Mouse (Mus musculus) brain, embryonic 14.5 days (tissue): ENCODE results near the gene Camkk2.

ENCODE experiments used
- CTCF ChIP-seq: fragments of 200-500 bp; IDR thresholded peaks from 2 replicates; pipeline ENCODE4 v1.5.1; 2012; ENCODE audit warnings: inconsistent platforms, mild to moderate bottlenecking, moderate library complexity, borderline replicate concordance; ENCODE audit not compliant: insufficient read depth, insufficient read length; ENCODE audit errors: extremely low read depth
- POLR2A ChIP-seq: fragments of 200-500 bp; IDR thresholded peaks from 2 replicates; pipeline ENCODE4 v1.6.1; 2012; ENCODE audit warnings: mild to moderate bottlenecking, inconsistent platforms, borderline replicate concordance; ENCODE audit not compliant: poor library complexity, insufficient read depth, insufficient read length, severe bottlenecking; ENCODE audit errors: extremely low read depth

GRCm38 (mm10) chr5:122726068-122726467 is 53.1 kb downstream of the Camkk2 start:
- TF ChIP-seq CTCF (peak; percentile 81; the same call in 1 of the 2 replicates), POLR2A (no peak)
